Mouse (Mus musculus) kidney, postnatal 14 days (tissue): ENCODE measurements around the gene Zfp777.

Experiments
- DNase-seq: peaks from one replicate; pipeline ENCODE4 v3.0.0; 2022; ENCODE audit warnings: mixed read lengths

Zfp777 gene

GRCm38 (mm10) chr6:48048426-48049272 lies at the start of gene Zfp777:
Gene Zfp777, minus strand, starts transcription at chr6:48048911.
- DNase-seq: peak; percentile 91

- no peak for DNase-seq
These were observed 38.4 kb upstream of the Zfp777 start for GRCm38 (mm10) chr6:48086957-48087715.

GRCm38 (mm10) chr6:48086471-48086878 lies 37.8 kb upstream of the Zfp777 start, which contains the start of gene Zfp746:
Gene Zfp746, minus strand, starts transcription at chr6:48086593.
- peak; percentile 95 for DNase-seq

GRCm38 (mm10) chr6:48085521-48086404 lies 37.1 kb upstream of the Zfp777 start:
- peak; percentile 78 for DNase-seq

GRCm38 (mm10) chr6:48083733-48084191 lies 35.1 kb upstream of the Zfp777 start:
- no peak for DNase-seq

- DNase-seq: no peak
These were observed 33.2 kb upstream of the Zfp777 start for GRCm38 (mm10) chr6:48081952-48082351.

- DNase-seq: no peak
These were observed 32.3 kb upstream of the Zfp777 start for GRCm38 (mm10) chr6:48081021-48081420.

GRCm38 (mm10) chr6:48073316-48073715 lies 24.6 kb upstream of the Zfp777 start:
- DNase-seq: no peak

- no peak for DNase-seq
These were observed 18.8 kb upstream of the Zfp777 start for GRCm38 (mm10) chr6:48067492-48067891.

GRCm38 (mm10) chr6:48065587-48066075 lies 16.9 kb upstream of the Zfp777 start:
- no peak for DNase-seq

GRCm38 (mm10) chr6:48064451-48064850 lies 15.7 kb upstream of the Zfp777 start:
- no peak for DNase-seq

GRCm38 (mm10) chr6:48063940-48064339 lies 15.2 kb upstream of the Zfp777 start:
- no peak for DNase-seq

- DNase-seq: no peak
These were observed 12.2 kb upstream of the Zfp777 start for GRCm38 (mm10) chr6:48060895-48061294.

- DNase-seq: no peak
These were observed 11.7 kb upstream of the Zfp777 start for GRCm38 (mm10) chr6:48060421-48060820.

- no peak for DNase-seq
These were observed 3.4 kb upstream of the Zfp777 start for GRCm38 (mm10) chr6:48052136-48052535.

GRCm38 (mm10) chr6:48051666-48052065 lies 3.0 kb upstream of the Zfp777 start:
- DNase-seq: no peak

- DNase-seq: no peak
These were observed 758 bp upstream of the Zfp777 start for GRCm38 (mm10) chr6:48049273-48050065.

- peak; percentile 63 for DNase-seq
These were observed 1.0 kb downstream of the Zfp777 start for GRCm38 (mm10) chr6:48047450-48048351.

- no peak for DNase-seq
These were observed 1.6 kb downstream of the Zfp777 start for GRCm38 (mm10) chr6:48047114-48047449.

- DNase-seq: no peak
These were observed 16.1 kb downstream of the Zfp777 start for GRCm38 (mm10) chr6:48032661-48033060.
